Mouse (Mus musculus): ENCODE data around the gene Tmem131. TPM values are rescaled to one million over a fixed set of nuclear protein-coding genes. Genes with fewer than 3 reads are reported as not detected.
"Not testable (repeated sequence)": the region's sequence is repeated elsewhere in the genome, so short reads cannot be mapped to it uniquely, and the experiment has no call there.

Tmem131 gene
- polyA plus RNA-seq, 1 experiment from 2014 or later, result 13.2 TPM

DNA sequence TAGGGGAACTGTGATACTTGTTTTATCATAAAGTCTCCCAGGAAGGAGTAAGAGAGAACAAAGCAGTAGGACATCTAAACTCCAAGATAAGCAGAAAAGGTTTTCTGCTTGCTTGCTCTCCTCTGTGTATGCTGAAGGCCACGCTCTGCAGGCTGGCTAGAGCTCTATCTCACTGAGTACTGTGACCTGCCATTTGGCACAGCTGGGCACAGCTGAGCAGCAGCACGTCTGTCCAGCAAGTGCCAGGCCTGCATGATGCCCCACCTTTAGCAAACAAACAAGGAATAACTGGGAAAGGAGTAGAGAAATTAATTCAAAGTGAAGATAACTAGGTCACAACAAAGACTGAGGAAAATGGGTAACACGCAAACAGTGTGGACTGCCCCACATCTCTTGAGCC, 103.6 kb downstream of the Tmem131 start:
- ATAC-seq, result no peak
- Histone ChIP-seq H3K27ac (no peak overlapping the region), H3K4me2 (replicated peaks) (no peak overlapping the region), H3K4me3 (replicated peaks) (no peak overlapping the region), H3K9me3 (no peaks in the 10 kb centered on the region), H3K27me3 (no peaks in the 10 kb centered on the region), H3K9ac (replicated peaks) (no peak overlapping the region), H3K4me1 (replicated peaks) (peaks cover under 1% of the 10 kb centered on the region; the same call in 1 of the 2 replicates), H3K36me3 (peaks cover 34% of the 10 kb centered on the region)
- WGBS, result 92% methylated on average over 3 of the region's 3 CpGs

DNA sequence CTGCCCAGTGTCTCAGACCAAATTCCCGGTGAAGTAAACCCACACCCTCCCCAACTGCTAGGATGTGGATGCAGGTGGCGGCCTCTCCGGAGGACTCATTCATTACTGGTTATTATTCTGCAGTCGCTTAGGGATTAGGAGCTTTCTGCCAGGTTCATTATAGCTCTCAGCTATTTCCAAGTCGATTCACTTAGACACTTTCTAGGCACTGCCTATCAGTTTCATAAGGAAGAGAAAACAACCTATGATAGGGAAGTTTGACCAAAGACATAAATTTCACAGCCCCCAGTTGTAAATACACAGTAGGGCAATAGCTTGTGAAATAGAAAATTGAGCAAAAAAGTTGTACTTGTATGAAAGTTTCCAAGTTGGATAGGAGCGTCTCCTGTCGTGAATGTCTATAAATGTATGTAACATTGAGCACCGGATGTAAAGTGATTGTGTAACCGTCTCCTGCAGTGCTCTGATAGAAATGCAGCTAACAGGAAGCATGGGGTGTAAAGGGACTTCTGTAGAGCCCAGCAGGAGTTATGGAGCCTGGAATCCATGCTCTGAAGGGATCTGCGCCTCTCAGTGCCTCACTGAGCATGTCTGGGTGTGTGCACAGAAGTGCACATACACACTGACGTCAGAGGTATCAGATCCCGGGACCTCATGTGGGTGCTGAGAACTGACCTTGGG, 107.1 kb downstream of the Tmem131 start:
- Histone ChIP-seq H3K36me3 (peaks cover 58% of the 10 kb centered on the region), H3K27me3 (no peaks in the 10 kb centered on the region), H3K27ac (no peak overlapping the region), H3K4me1 (replicated peaks) (peaks cover 1% of the 10 kb centered on the region; the same call in 1 of the 2 replicates), H3K4me2 (replicated peaks) (no peak overlapping the region), H3K9me3 (no peaks in the 10 kb centered on the region), H3K9ac (replicated peaks) (no peak overlapping the region), H3K4me3 (replicated peaks) (no peak overlapping the region)
- WGBS, result 73% methylated on average over 12 of the region's 12 CpGs
- ATAC-seq, result no peak

DNA sequence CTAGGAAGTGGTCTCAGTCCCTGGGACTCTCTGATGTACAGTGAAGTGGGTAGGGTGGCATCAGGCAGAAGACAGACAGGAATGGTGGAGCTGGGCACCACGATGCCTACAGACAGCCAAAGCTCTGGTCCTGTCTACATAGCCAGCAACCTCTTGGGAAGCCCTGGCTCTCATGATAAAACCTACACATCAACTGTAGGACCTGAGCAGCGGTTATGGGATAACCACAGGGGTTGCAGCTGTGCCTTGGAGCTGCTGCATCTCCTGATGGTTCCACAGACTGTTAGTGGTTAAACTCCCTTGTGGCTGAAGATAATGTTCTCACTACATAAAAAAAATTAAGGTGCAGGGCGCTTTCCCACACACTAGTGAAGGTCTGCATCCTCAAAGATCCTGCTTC, 107.9 kb downstream of the Tmem131 start:
- H3K4me2 ChIP-seq (replicated peaks), result no peak overlapping the region
- no peak overlapping the region for H3K4me3 ChIP-seq (replicated peaks)
- H3K9ac ChIP-seq (replicated peaks), result no peak overlapping the region
- no peak for ATAC-seq
- no peaks in the 10 kb centered on the region for H3K27me3 ChIP-seq
- WGBS, result 98% methylated on average over 3 of the region's 3 CpGs
- H3K9me3 ChIP-seq, result no peaks in the 10 kb centered on the region
- peaks cover 60% of the 10 kb centered on the region for H3K36me3 ChIP-seq
- no peak overlapping the region for H3K27ac ChIP-seq
- H3K4me1 ChIP-seq (replicated peaks), result peaks cover 10% of the 10 kb centered on the region; the same call in 1 of the 2 replicates

DNA sequence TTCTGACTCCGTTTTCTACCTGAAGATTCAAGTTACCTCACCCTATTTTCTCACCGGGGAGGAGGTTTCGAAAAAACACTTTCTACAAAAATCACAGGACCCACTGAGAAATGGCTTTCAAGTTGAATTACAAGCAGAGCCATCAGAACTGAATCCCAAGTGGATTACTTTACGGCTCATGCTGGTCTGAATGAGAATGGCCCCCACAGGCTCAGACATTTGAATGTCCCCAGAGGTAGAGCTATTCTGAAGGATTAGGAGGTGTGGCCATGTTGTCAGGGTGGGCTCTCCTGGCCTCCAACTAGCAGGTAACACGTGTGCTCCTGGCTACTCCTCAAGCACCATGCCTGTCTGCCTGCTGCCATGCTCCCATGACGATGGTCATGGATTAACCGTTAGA, 109.4 kb downstream of the Tmem131 start:
- Histone ChIP-seq H3K4me3 (replicated peaks) (no peak overlapping the region), H3K27ac (no peak overlapping the region), H3K9me3 (no peaks in the 10 kb centered on the region), H3K4me1 (replicated peaks) (peaks cover 10% of the 10 kb centered on the region; the same call in 1 of the 2 replicates), H3K27me3 (no peaks in the 10 kb centered on the region), H3K36me3 (peaks cover 49% of the 10 kb centered on the region), H3K9ac (replicated peaks) (no peak overlapping the region), H3K4me2 (replicated peaks) (no peak overlapping the region)
- ATAC-seq, result no peak
- WGBS, result 82% methylated on average over 7 of the region's 7 CpGs

DNA sequence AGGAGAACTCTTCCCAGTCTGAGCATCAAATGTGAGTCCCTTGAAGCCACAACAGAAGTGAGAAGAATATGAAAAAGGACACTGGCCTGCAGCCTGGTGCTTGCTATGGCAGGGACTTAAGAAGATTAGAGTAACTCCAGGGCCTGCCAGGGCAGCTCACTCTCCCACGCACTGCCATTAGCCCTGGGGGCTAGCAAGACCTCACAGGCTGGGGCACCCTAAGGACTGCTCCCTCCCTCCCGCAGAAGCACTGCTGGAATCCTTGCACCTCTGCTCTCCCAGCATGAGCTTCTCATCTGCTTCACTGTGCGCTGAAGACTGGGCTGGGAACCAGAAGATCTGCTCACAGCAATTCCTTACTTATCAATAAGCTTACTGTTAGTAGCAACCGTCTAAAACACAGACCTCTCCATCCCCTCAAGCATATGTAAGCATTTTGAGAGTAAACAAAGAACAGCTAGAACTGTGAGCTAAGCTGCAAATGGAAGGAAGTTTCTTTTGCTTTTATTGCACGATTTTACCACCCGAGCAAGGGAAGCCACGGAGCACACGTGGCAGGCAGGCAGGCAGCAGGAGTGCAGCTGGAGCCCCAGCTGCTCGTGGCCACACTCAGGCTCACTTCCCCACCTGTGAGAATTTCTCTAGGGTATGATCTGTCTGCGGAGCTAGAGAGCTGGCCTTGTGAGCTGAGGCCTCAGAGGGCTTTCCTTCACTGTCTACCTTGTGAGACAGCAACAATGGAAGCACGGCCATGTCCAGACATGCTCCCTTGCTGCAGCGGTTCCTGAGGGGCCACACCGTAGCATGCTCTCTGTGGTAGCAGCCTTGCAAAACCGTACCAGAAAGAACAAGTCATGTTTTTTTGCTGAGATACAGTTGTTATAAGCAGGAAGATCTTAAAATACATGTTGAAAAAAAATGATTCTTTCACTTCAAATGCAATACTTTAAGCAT, 112.3 kb downstream of the Tmem131 start:
- Histone ChIP-seq H3K36me3 (peaks cover 60% of the 10 kb centered on the region), H3K4me1 (replicated peaks) (peaks cover 10% of the 10 kb centered on the region; the same call in 1 of the 2 replicates), H3K27ac (peak overlapping the region; percentile 42; the same call in 1 of the 2 replicates), H3K9ac (replicated peaks) (no peak overlapping the region), H3K27me3 (no peaks in the 10 kb centered on the region), H3K9me3 (no peaks in the 10 kb centered on the region), H3K4me3 (replicated peaks) (no peak overlapping the region), H3K4me2 (replicated peaks) (no peak overlapping the region)
- WGBS, result 68% methylated on average over 14 of the region's 14 CpGs
- ATAC-seq, result no peak

DNA sequence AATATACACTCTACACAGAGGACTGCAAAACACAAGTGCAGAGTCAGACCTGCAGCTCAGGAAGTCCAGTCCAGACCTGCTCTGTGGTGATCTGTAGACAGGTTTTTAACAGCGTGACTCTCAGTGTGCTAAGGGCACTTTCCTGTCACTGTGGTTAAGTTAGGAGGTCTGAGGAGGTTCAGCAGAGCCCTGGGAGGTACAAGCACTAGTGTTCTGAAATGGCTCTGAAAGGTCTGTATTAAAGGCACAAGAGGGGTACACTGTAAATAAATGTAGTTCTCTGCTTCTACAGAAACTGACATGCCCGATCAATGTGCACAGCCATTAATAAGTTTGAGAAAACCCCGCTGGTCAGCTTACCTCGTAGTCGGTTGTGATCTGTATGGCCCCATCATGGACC, 119.1 kb downstream of the Tmem131 start:
- Histone ChIP-seq H3K9ac (replicated peaks) (no peak overlapping the region), H3K36me3 (peaks cover 74% of the 10 kb centered on the region), H3K27ac (no peak overlapping the region), H3K4me3 (replicated peaks) (no peak overlapping the region), H3K4me1 (replicated peaks) (no peaks in the 10 kb centered on the region), H3K4me2 (replicated peaks) (no peak overlapping the region), H3K9me3 (no peaks in the 10 kb centered on the region), H3K27me3 (no peaks in the 10 kb centered on the region)
- no peak for ATAC-seq
- 95% methylated on average over 5 of the region's 5 CpGs for WGBS

DNA sequence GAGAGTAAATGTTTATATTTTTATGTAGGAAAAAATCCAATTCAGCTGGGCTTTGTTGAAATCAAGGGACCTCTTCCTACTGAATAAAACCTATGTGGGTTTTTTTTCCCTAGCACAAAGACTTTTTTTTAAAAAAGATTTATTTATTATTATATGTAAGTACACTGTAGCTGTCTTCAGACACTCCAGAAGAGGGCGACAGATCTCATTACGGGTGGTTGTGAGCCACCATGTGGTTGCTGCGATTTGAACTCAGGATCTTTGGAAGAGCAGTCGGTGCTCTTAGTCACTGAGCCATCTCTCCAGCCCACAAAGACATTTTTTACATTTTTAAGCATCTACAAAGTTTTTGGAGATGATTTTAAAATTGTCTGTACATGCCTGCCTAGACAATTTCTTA, 121.5 kb downstream of the Tmem131 start:
- ATAC-seq; H3K4me2 ChIP-seq (replicated peaks): not testable (repeated sequence)

DNA sequence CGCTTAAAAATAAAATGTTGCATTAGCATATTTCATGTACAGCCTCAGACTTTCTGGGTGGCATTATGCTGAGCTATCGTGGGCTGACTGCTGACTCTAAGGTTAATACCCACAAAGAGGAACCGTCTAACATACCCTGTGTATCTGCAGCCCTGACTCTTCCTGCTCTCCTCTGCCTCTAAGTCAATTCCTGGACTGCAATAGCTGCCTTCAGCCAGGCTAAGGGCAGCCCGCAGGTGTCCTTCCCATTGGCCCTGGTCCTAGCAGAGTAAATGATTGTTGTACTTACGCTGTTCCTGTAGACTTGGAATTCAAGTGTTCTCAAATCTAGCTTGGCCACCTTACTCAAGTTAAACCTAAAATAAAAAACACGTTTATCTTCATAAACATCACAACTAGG, 128.3 kb downstream of the Tmem131 start:
- no peak for ATAC-seq
- peaks cover 84% of the 10 kb centered on the region for H3K36me3 ChIP-seq
- 94% methylated on average over 6 of the region's 6 CpGs for WGBS

More for the DNA sequence above, 121.5 kb downstream of the Tmem131 start:
- H3K27ac ChIP-seq; H3K4me3 ChIP-seq (replicated peaks); H3K9ac ChIP-seq (replicated peaks); H3K4me1 ChIP-seq (replicated peaks); H3K27me3 ChIP-seq; H3K9me3 ChIP-seq: not testable (repeated sequence)
- peaks cover 85% of the 10 kb centered on the region for H3K36me3 ChIP-seq
- 89% methylated on average over 4 of the region's 4 CpGs for WGBS

DNA sequence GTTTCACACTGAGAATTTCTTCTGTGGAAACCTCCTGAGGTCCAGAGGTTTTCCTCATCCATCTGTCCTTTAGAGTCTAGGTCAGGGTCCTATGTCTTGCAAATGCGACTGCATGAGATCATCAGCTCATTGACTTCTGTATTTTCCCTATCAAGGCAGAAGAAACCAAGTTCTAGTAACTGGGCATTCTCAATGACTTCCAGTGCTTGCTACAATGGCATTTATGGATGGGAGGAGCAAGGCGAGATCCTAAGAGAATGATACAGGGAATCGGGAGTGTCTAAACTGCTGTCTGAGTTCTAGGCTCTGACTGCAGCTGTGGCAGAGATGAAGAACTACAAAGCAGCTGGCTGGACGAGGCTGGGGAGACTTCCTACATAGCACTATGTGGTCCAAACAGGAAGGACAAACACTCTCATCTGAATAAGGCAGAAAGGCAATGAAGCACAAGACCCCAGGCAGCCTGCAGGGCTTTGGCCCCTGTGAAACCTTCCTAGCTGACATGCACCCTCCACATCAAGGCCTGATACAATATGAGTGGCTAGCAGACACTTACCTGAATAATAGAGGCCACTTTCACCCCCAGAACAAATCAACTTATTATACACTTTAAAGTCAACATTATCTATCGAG, 129.1 kb downstream of the Tmem131 start:
- no peaks in the 10 kb centered on the region for H3K27me3 ChIP-seq
- H3K27ac ChIP-seq, result no peak overlapping the region
- peaks cover 85% of the 10 kb centered on the region for H3K36me3 ChIP-seq
- no peak overlapping the region for H3K4me2 ChIP-seq (replicated peaks)
- no peaks in the 10 kb centered on the region for H3K4me1 ChIP-seq (replicated peaks)
- H3K9me3 ChIP-seq, result no peaks in the 10 kb centered on the region
- H3K9ac ChIP-seq (replicated peaks), result no peak overlapping the region
- no peak for ATAC-seq
- H3K4me3 ChIP-seq (replicated peaks), result no peak overlapping the region
- 87% methylated on average over 5 of the region's 5 CpGs for WGBS

More for the DNA sequence above, 128.3 kb downstream of the Tmem131 start:
- Histone ChIP-seq H3K27me3 (no peaks in the 10 kb centered on the region), H3K4me3 (replicated peaks) (no peak overlapping the region), H3K4me1 (replicated peaks) (no peaks in the 10 kb centered on the region), H3K9me3 (no peaks in the 10 kb centered on the region), H3K27ac (no peak overlapping the region), H3K4me2 (replicated peaks) (no peak overlapping the region), H3K9ac (replicated peaks) (no peak overlapping the region)

DNA sequence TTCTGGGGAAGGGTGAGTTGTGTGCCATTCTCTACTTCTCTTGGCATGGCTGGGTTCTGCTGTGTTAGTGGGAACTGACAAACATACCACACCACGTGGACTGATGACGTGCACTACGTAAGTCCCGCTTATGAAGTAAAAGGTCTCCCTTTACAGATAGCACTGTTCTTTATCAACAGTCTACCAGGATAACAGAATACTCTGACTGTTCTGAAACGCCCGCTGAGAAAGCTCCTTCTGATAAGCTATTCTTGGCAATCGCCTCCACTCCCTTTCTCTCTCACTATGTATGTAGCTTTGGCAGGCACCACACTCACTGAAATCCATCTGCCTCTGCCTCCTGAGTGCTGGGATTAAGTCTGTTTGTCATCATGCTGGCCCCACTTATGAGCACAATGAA, 130.1 kb downstream of the Tmem131 start:
- no peak overlapping the region for H3K4me2 ChIP-seq (replicated peaks)
- ATAC-seq, result no peak
- 93% methylated on average over 7 of the region's 7 CpGs for WGBS
- no peak overlapping the region for H3K9ac ChIP-seq (replicated peaks)
- H3K4me1 ChIP-seq (replicated peaks), result no peaks in the 10 kb centered on the region
- no peak overlapping the region for H3K4me3 ChIP-seq (replicated peaks)
- H3K36me3 ChIP-seq, result peaks cover 84% of the 10 kb centered on the region
- no peaks in the 10 kb centered on the region for H3K27me3 ChIP-seq
- no peak overlapping the region for H3K27ac ChIP-seq
- no peaks in the 10 kb centered on the region for H3K9me3 ChIP-seq

DNA sequence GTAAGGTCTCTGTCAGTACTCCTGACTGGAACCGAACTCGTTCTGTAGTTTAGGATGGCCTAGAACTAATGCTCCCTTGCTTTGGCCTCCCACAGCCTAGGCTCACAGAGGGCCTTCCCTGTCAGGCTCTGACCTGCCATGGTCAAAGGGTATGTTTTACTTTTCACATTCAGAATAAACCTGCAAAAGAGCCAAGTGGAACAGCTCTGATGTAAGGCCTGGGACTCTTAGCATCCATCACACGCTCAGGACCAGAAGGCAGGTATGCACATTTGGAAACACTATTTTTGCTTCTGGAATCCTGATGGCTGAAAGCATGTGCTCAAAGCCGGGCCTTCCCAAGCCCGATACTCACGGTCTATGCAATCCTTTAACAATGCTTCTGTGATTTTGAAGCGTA, 131.7 kb downstream of the Tmem131 start:
- Histone ChIP-seq H3K4me3 (replicated peaks) (no peak overlapping the region), H3K36me3 (peaks cover 84% of the 10 kb centered on the region), H3K27ac (no peak overlapping the region), H3K9me3 (no peaks in the 10 kb centered on the region), H3K4me2 (replicated peaks) (no peak overlapping the region), H3K4me1 (replicated peaks) (no peaks in the 10 kb centered on the region), H3K9ac (replicated peaks) (no peak overlapping the region), H3K27me3 (no peaks in the 10 kb centered on the region)
- no peak for ATAC-seq
- 95% methylated on average over 7 of the region's 7 CpGs for WGBS

All from midbrain, embryonic 13.5 days (tissue).